Mouse (Mus musculus) hindlimb bud, embryonic 11.5 days (tissue): ENCODE measurements around the gene Angptl4.
"Not testable (repeated sequence)": the region's sequence is repeated elsewhere in the genome, so short reads cannot be mapped to it uniquely, and the experiment has no call there.

Experiments used
- DNase-seq: peaks from one replicate; pipeline ENCODE4 v3.0.0-alpha.2; 2012; ENCODE audit warnings: low read depth, low spot score; ENCODE audit errors: extremely low spot score

The Angptl4 gene

DNA sequence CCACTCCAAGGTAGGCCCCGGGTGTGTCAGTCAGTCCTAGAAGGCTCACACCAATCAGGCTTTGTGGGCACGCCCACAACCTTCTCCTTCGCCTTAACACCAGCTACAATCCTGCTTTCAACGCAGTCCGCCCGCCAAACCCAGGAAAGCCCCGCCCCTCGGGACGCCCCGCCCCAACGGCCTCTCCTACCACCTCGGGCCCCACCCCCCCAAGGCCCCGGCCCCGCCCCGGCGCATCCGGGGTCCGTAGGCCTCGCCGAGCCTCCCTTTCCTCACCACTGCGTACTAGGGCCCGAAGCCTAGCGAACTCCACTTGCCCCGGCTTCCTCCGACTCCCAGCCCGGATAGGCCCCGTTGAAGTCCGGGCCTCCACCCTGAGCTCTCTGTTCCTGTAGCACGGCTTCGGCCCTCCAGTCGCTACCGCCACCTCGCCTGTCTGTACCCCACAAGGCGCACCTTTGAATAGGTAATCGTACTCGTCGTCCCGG is 21.8 kb downstream of the Angptl4 start:
- DNase-seq: no peak

DNA sequence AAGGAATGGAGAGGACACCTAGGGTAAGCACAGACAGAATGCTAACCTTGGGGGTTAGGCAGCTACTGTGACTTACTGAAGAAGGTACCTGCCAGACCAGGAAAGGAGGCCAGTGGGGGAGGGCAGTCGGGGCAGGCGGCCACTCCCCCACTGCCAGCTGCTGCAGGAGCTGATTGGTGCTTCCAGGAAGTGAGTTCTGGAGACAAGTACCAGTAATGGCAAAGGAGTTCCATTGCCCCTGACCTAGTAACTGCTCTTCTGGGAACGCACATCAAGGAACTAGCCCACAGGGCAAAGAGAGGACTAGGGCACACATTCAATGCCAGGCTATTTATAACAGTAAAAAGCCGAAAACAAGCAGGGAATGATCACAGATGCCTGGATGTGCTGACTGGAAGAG is 24.4 kb downstream of the Angptl4 start:
- no peak for DNase-seq

DNA sequence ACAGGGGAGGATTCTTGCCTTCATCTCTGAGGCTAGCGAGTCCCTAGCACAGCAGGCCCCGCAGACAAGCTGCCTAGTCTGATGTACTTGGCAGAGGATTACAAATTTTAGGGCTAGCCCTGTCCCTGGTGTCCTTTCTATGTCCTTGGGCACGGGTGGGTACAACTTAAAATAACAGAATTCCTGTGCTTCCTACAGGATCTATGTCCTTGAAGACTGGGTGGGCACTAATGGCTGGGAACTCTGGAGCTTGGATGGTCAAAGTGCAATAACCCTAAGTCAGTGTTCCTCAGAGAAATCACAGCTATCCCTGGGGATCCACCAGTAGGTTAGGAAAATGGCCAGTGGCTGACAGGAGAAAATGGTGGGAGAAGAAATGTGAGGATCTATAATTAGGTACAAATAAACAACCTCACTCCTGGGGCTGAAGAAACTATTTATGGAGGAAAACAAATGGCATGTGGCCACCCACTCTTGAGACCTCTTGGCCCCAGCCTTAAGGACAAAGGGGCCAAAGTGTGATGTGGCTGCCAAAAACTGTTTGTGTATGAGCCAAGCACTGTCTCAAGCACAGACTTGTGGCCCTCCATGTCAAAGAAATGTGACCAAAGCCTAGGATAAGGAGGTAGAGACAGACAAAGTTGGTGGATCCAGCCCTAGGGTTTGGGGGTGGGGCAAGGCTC is 25.4 kb downstream of the Angptl4 start:
- no peak for DNase-seq

DNA sequence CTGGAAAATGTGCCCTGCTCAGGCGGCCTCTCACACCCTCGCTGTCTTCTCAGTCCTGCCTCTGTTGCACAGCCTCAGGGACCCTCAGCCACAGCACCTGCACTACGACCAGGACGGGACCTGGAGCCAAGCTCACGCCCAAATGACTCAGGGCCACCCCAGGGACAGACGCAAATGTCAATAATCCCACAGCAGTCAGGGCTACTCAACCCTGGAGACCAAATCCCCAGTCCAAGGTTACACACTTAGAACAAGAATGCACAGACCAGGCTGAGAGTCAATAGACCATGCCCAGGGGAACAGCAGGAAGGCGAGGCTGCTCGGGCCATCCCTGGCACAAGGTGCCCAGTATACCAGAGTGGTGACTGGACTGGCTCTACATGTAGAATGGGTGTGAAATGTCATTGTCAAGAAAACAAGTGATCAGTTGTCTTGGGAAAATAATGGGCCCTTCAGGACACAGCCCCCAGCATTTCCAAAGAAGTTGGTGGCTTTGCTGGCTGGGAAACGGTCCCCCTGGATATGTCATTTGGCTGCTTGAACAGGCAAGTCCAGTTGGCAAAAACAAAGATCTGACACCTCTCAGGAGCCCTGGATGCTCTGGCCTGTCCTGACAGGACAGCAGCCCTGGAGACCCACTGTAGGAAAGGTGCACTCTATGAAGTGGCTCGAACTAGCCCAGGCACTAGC is 26.1 kb downstream of the Angptl4 start:
- DNase-seq: no peak

DNA sequence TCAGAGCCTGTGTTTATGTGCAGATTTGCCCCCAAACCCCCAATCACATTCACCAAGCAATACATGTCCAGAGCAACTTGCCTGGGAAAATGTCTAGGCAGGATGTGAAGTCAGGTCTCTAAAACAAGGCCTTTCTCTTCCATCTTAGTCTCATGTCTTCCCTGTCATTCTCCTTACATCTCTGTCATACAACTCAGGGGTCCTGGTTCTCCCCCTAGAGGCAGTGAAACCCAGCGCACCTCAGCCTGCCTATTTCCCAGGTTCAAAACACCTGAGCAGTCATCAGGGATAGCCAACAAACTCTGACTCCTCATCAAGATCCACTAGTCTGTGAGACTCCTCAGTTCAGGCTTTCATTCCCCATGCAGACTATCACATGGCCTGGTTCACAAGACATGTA is 27.0 kb downstream of the Angptl4 start:
- no peak for DNase-seq

DNA sequence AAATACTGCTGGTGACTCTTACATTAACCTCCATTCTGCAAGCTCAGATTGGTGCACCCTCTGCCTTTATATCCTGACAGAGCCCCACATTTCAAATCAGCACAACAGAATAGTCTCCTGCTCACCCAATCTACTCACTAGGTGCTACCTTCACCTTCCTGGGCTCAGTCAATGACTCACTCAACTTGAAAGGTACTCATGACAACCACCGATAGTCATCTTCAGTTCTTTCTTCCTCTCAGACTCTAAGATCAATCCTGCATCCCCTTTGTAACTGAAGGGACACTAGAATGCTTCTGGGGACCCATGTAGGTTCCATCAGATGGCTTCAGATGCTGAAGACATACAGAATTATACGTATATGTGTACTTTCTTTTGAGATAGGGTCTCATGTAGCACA is 29.3 kb downstream of the Angptl4 start:
- no peak for DNase-seq

DNA sequence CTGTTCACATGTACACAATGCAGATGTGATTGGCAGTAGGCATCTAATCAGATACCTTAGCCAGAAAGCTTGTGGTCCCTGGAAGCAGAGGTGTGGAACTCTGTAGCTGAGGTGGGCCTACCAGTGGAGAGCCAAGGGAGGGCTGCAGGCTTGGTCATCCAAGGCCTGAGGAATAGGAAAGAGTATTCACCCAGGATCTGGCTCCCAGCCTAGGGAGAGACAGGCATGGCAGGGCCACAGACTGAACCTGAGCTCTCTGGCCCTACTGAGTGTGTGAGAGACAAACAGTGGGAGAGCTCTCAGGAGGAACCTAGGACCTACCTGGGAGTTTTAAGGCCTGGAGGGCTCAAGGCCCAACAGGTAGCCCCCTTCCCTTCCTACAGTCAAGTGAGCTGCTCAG is 30.4 kb downstream of the Angptl4 start:
- DNase-seq: no peak

DNA sequence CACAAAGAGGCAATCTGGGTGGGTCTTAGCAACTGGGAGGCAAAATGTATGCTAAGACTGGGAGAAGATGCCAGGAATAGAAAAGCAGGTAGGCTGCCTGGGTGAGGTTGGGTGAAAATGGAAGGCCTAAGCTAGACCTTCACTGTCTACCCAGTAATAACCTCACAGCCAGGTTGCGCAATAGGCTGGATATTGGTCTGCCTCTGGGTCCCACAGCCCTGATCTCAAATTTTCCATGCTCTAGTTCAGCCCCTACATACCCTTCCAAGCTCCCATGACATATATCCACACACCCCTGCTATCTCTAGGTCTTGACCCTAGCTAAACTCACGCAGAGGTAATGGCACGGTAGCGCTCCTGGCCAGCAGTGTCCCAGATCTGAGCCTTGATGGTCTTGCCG is 32.2 kb downstream of the Angptl4 start:
- DNase-seq: no peak

DNA sequence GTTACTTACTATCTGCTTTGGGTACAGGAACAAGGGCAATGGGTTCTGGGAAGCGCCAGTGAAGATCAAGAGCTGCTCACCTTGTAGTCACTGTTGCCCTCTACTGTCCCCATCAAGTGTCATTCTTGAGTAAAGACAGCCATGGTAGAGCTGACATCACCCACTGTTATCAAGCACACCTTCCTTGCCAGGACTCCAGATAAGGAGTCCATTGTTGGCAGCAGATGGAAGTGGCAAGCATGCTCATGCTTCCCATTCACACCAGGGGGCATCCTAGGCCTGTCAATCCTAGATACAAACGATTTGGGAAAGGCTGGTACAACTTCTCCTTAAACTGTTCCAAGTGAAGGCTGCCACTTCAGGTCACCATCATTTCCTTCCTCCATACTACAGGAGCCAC is 35.6 kb downstream of the Angptl4 start:
- DNase-seq: no peak

DNA sequence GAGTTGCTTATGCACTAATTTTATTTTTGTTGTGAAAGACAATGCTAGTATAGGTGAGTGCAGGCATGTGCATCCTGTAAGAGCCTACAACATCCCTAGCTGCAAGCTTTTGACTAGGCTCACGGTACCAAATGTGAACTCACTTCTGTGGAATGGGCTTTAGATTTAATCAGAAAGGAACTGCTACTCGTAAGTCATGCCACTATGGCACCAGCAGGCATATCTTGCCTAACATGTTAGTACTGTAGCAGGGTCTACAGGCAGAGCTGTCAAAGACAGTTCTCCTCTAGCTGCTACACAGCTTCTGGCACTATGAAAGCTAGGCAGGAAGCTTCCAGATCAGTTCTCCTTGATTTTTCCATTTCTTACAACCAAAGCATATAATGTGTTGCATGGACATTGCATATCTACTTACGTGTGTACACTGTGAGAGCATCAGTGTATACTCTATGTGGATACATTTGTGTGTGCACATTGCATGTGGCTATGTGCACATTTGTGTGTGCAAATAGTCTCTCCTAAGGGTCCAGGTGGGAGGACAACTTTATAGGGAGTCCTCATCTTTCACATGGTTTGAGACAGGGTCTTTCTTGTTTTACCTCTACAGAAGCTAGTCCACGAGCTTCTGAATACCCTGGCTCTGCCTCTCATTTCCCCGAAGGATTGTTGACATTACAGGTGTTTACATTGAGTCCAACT is 36.8 kb downstream of the Angptl4 start:
- DNase-seq: no peak

DNA sequence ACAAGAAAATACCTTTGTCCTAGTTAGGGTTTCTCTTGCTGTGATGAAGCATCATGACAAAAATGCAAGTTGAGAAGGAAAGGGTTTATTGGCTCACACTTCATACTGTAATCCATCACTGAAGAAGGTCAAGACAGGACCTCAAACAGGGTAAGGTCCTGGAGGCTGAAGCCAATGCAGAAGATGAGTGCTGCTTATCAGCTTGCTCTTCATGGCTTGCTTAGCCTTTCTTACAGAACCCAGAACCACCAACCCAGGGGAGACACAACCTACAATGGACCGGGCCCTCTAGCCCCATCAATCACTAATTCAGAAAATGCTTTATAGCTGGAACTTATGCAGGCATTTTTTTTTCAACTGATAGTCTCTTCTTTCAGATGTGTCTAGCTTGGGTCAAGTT is 39.2 kb downstream of the Angptl4 start:
- DNase-seq: no peak

DNA sequence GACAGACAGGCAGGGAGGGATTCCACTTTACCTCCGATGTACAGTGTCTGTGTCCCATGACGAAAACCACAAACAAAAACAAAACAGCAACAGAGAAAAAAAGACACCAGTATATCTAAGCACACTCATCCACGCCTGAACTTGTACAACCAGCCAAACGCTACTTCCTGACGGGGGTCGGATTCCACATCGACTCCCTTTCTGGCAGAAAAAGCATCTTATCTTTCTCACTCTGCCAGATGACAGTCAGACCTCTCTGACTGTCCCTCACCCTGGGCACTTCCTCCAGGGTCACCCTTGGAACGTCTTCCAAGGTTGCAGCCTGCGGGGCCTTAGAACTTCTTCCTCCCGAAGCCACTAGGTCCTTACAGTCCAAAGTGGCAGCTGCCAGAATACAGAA is 48.1 kb downstream of the Angptl4 start:
- DNase-seq: not testable (repeated sequence)

DNA sequence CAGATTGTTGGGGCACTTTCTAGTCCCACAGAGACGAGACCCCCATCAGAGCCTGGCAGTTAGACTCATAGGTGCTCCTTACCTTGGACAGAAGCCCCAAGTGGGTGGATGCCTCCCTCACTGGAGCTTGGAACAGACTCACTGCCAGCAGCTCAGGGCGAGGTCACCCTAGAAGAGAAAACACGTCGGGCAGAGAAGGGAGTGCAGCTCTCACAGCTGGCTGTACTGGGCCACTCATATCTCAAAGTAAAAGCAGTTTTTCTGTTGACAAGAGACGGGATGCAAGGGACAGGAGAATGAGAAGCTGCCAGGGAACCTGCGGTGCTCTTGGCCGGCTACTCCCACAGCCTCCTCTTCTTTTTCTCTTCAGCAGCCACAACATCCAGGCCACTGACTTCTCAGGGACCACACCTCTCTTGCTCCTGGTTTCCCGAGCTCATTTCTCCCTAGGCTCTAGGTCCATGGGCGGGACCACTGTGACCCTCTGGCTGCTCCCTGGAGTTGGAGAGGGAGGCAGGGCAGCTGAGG is 49.0 kb downstream of the Angptl4 start:
- DNase-seq: not testable (repeated sequence)

DNA sequence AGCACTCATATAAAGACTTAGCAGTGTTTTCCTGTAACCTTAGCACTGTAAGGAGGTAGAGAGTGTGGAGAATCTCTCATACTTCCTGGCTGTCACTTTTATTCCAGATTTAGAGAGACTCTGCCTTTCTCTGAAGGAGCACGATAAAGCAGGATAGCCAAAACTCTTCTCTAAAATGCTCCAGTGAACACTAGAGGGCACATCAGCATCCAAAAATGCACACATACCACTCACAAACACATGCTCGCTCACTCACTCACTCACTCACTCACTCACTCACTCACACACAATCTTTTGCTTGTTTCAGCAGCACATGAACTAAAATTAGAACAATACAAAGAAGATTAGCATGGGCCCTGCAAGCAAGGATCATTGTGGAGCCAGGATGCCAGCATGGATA is 52.4 kb downstream of the Angptl4 start:
- DNase-seq: no peak

DNA sequence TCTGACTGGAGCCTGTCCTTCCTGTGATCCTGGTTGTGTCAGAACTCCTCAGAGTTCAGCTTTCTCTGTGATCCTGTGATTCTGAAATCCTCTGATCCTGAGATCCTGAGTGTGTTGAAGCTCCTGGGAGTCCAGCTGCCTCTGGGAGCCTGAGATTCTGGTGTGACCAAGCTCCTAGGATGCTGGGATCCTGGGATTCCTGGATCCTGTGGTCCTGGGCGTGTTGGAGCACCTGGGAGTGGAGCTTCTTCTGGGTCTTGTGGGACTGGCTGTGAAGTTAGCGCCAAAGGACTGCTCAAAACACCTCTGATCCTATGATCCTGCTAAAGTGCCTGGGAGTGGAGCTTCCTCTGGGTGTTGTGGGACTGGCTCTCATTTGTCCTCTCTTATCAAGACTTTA is 53.2 kb downstream of the Angptl4 start:
- no peak for DNase-seq
